Comparison of ENCODE assay signal across 8 mouse cellular contexts in the genomic region with DNA sequence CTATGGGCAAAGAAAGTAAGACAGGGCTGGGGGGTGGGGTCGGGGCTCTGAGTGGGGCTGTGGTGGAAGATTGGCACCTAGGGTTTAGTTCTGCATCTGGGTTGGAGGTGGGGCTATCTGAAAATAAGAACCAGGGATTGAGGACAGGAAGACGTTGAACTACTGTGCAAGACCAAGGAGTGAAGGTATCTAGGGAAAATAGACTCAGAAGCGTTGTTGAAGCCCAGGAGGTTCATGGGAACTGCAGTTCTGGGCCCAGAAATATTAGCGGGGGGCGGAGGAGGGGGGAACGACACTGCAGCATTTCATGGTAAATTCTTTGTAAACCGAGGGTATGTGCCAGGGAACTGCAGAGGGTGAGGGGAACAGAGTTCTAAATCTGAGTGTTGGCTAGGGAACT. TPM values are rescaled to one million over a fixed set of nuclear protein-coding genes. Genes with fewer than 3 reads are reported as not detected.
DNase-seq lines count a peak whose midpoint lies in the region; ATAC-seq and TF ChIP-seq lines count a peak whose summit lies in the region.

No protein-coding gene starts in this region.

- no peak; the same call in 1 of the 2 replicates for ATAC-seq in heart, embryonic 16.5 days (replicated peaks; ENCODE audit: extremely low read depth, insufficient read depth, low FRiP score)
- peak; percentile 27 for ATAC-seq in hindbrain, embryonic 12.5 days (ENCODE audit: low FRiP score)
- ATAC-seq in midbrain, embryonic 11.5 days (ENCODE audit: low FRiP score): no peak
- ATAC-seq in CD4-positive, CD25-positive, alpha-beta regulatory T cell, adult 4 months: no peak

- WGBS in heart, embryonic 16.5 days: 8% methylated on average over 7 of the region's 7 CpGs
- WGBS in hindbrain, embryonic 12.5 days: 15% methylated on average over 7 of the region's 7 CpGs
- 14% methylated on average over 7 of the region's 7 CpGs for WGBS in midbrain, embryonic 11.5 days

- peak overlapping the region; percentile 72 for H3K9ac ChIP-seq in heart, embryonic 16.5 days (ENCODE audit: low read length)
- peak overlapping the region; percentile 35; the same call in 1 of the 2 replicates for H3K9ac ChIP-seq in hindbrain, embryonic 12.5 days
- H3K9ac ChIP-seq in midbrain, embryonic 11.5 days (ENCODE audit: low read length): peak overlapping the region; percentile 44; the same call in 1 of the 2 replicates

- no peaks in the 10 kb centered on the region for H3K36me3 ChIP-seq in heart, embryonic 16.5 days (ENCODE audit: control insufficient read depth, insufficient read depth)
- no peaks in the 10 kb centered on the region for H3K36me3 ChIP-seq in hindbrain, embryonic 12.5 days
- no peaks in the 10 kb centered on the region for H3K36me3 ChIP-seq in midbrain, embryonic 11.5 days (ENCODE audit: control insufficient read depth, insufficient read depth, low read length)

- no peak for DNase-seq in heart, adult 11 months
- peak; percentile 90 for DNase-seq in midbrain, embryonic 11.5 days (ENCODE audit: low spot score, missing footprints)
- no peak for DNase-seq in adrenal gland, adult (ENCODE audit: inconsistent age in 2 of 2, low spot score in 1 of 2)
- no peak for DNase-seq in right cerebral cortex, postnatal 10 days (ENCODE audit: low spot score in 2 of 2)

- H3K4me3 ChIP-seq in heart, embryonic 16.5 days (ENCODE audit: low read length): peak overlapping the region; percentile 80
- peak overlapping the region; percentile 57 for H3K4me3 ChIP-seq in bone marrow macrophage, adult 2 months (ENCODE audit: insufficient read depth, low read length)
- H3K4me3 ChIP-seq in hindbrain, embryonic 12.5 days: peak overlapping the region; percentile 59
- H3K4me3 ChIP-seq in midbrain, embryonic 11.5 days (ENCODE audit: low read depth, low read length): peak overlapping the region; percentile 55

- H3K4me2 ChIP-seq in heart, embryonic 16.5 days (ENCODE audit: low read depth, low read length): peak overlapping the region; percentile 98
- H3K4me2 ChIP-seq in hindbrain, embryonic 12.5 days (replicated peaks): peak overlapping the region; percentile 78
- peak overlapping the region; percentile 84 for H3K4me2 ChIP-seq in midbrain, embryonic 11.5 days

- peaks cover 14% of the 10 kb centered on the region for H3K4me1 ChIP-seq in heart, embryonic 16.5 days (ENCODE audit: control insufficient read depth, insufficient read depth, low read length)
- peaks cover 22% of the 10 kb centered on the region for H3K4me1 ChIP-seq in bone marrow macrophage, adult 2 months (ENCODE audit: control insufficient read depth, insufficient read depth, low read length)
- H3K4me1 ChIP-seq in hindbrain, embryonic 12.5 days: peaks cover 16% of the 10 kb centered on the region
- H3K4me1 ChIP-seq in midbrain, embryonic 11.5 days (ENCODE audit: control insufficient read depth, insufficient read depth, low read length): peaks cover 11% of the 10 kb centered on the region

- TF ChIP-seq CTCF in bone marrow macrophage, adult 2 months (IDR thresholded peaks at IDR 0.05; ENCODE audit: low read depth, low read length): no peak

- no peak overlapping the region; the same call in 1 of the 2 replicates for H3K27ac ChIP-seq in heart, embryonic 16.5 days (ENCODE audit: low read length)
- peak overlapping the region; percentile 51 for H3K27ac ChIP-seq in bone marrow macrophage, adult 2 months (ENCODE audit: insufficient read depth, low read depth, low read length)
- H3K27ac ChIP-seq in hindbrain, embryonic 12.5 days: 0 out of 2 replicates have a peak overlapping the region, but pooled peaks have one; percentile 17
- no peak overlapping the region for H3K27ac ChIP-seq in midbrain, embryonic 11.5 days (ENCODE audit: low read depth, low read length)

- no peaks in the 10 kb centered on the region for H3K9me3 ChIP-seq in heart, embryonic 16.5 days (replicated peaks; ENCODE audit: control insufficient read depth, low read length)
- H3K9me3 ChIP-seq in hindbrain, embryonic 12.5 days (replicated peaks): no peaks in the 10 kb centered on the region
- no peaks in the 10 kb centered on the region for H3K9me3 ChIP-seq in midbrain, embryonic 11.5 days (ENCODE audit: control insufficient read depth, low read length)

- TF ChIP-seq POLR2A in bone marrow macrophage, adult 2 months (IDR thresholded peaks at IDR 0.05; ENCODE audit: borderline replicate concordance, low read depth, low read length): no peak

- no peaks in the 10 kb centered on the region for H3K27me3 ChIP-seq in heart, embryonic 16.5 days (ENCODE audit: control insufficient read depth, insufficient read depth, low read length)
- peaks cover 5% of the 10 kb centered on the region; the same call in 1 of the 2 replicates for H3K27me3 ChIP-seq in hindbrain, embryonic 12.5 days
- H3K27me3 ChIP-seq in midbrain, embryonic 11.5 days (ENCODE audit: control insufficient read depth, insufficient read depth, low read length): no peaks in the 10 kb centered on the region

RNA-seq across cellular contexts. Expression of a gene that starts 10.4 kb away (rescaled TPM):
- polyA plus RNA-seq in heart, embryonic 16.5 days (2015; fragmentation: Nextera tagmentation; extraction: Ambion mirVana): 0.62 and 0.70 TPM in 2 replicates
- 0.62 and 0.89 TPM in 2 replicates for polyA plus RNA-seq in bone marrow macrophage, adult 2 months (2012; ENCODE audit: insufficient read depth, insufficient read length, missing spikeins)
- 6.8 and 7.5 TPM in 2 replicates for polyA plus RNA-seq in hindbrain, embryonic 12.5 days (2016; fragmentation: Nextera tagmentation; extraction: Ambion mirVana)
- 1.5 and 2.1 TPM in 2 replicates for polyA plus RNA-seq in midbrain, embryonic 11.5 days (2014; fragmentation: Nextera tagmentation; extraction: Ambion mirVana)
- polyA plus RNA-seq in CD4-positive, CD25-positive, alpha-beta regulatory T cell, adult 4 months (2017; shearing (Covaris generic)): not detected

RNA-seq across cellular contexts. Expression of a gene that starts 12.2 kb away (rescaled TPM):
- polyA plus RNA-seq in heart, embryonic 16.5 days (2015; fragmentation: Nextera tagmentation; extraction: Ambion mirVana): 0.32 and 0.41 TPM in 2 replicates
- 1.2 TPM in 1 of 2 replicates, not detected in the other for polyA plus RNA-seq in bone marrow macrophage, adult 2 months (2012; ENCODE audit: insufficient read depth, insufficient read length, missing spikeins)
- 1.1 and 1.9 TPM in 2 replicates for polyA plus RNA-seq in hindbrain, embryonic 12.5 days (2016; fragmentation: Nextera tagmentation; extraction: Ambion mirVana)
- 0.31 and 1.1 TPM in 2 replicates for polyA plus RNA-seq in midbrain, embryonic 11.5 days (2014; fragmentation: Nextera tagmentation; extraction: Ambion mirVana)
- polyA plus RNA-seq in CD4-positive, CD25-positive, alpha-beta regulatory T cell, adult 4 months (2017; shearing (Covaris generic)): not detected

RNA-seq across cellular contexts. Expression of a gene that starts 55.4 kb away (rescaled TPM):
- polyA plus RNA-seq in heart, embryonic 16.5 days (2015; fragmentation: Nextera tagmentation; extraction: Ambion mirVana): 1.2 and 1.3 TPM in 2 replicates
- polyA plus RNA-seq in bone marrow macrophage, adult 2 months (2012; ENCODE audit: insufficient read depth, insufficient read length, missing spikeins): not detected in 2 replicates
- 12.6 and 12.7 TPM in 2 replicates for polyA plus RNA-seq in hindbrain, embryonic 12.5 days (2016; fragmentation: Nextera tagmentation; extraction: Ambion mirVana)
- polyA plus RNA-seq in midbrain, embryonic 11.5 days (2014; fragmentation: Nextera tagmentation; extraction: Ambion mirVana): 9.2 and 10.3 TPM in 2 replicates
- polyA plus RNA-seq in CD4-positive, CD25-positive, alpha-beta regulatory T cell, adult 4 months (2017; shearing (Covaris generic)): not detected

Comparison
In these comparisons a context has a peak if more than half of its experiments do, and no peak if none do; other contexts are left out.
1. H3K27ac ChIP-seq: peak in bone marrow macrophage, adult 2 months (single experiment) and hindbrain, embryonic 12.5 days (single experiment); none in heart, embryonic 16.5 days (single experiment) and midbrain, embryonic 11.5 days (single experiment).
2. Peak in every context shown above with its lines, with median percentiles within 50 percentile points of each other: H3K4me2 ChIP-seq, H3K4me3 ChIP-seq and H3K9ac ChIP-seq.